Mouse (Mus musculus) gonadal fat pad, adult 2 months (tissue): ENCODE data around the gene Olfr1378. TPM values are rescaled to one million over a fixed set of nuclear protein-coding genes. Genes with fewer than 3 reads are reported as not detected.
A peak's percentile ranks its signal among the peaks of the same experiment; 100 is the strongest.

Experiments used
- DNase-seq: peaks from one replicate; pipeline ENCODE4 v3.0.0-alpha.2; 2012; ENCODE audit warnings: low read depth
- polyA plus RNA-seq: library from polyadenylated mRNA; depleted of rRNA; stranded (reverse); fragments of >200 nt; gene quantifications from 2 replicates; pipeline ENCODE4 v1.2.3, GENCODE M21; 2012; rRNA removed

Olfr1378 gene
- polyA plus RNA-seq, result not detected in 2 replicates

DNA sequence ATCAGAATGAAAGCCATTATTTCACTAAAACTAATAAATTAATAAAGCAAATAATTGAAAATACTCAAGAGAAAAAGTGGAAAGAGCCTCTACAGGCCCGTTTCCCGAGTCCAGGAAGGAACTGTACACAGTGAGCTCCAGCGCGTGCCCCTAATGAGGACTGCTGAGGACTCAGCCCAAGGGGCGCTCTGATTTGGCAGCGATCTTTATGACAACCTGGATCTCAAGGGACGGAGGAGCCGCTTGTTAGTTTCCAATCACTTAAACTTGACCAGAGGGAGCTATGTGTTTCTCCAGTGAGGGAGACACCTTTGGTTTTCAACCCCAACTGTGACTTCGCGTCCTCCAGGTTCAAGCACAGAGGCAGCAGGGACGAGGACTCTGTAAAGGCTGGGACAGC, at the start of gene Olfr1378:
Olfr1378 (plus strand) TSS at position 301 of the 400 bp plus-strand sequence.
- DNase-seq, result no peak

DNA sequence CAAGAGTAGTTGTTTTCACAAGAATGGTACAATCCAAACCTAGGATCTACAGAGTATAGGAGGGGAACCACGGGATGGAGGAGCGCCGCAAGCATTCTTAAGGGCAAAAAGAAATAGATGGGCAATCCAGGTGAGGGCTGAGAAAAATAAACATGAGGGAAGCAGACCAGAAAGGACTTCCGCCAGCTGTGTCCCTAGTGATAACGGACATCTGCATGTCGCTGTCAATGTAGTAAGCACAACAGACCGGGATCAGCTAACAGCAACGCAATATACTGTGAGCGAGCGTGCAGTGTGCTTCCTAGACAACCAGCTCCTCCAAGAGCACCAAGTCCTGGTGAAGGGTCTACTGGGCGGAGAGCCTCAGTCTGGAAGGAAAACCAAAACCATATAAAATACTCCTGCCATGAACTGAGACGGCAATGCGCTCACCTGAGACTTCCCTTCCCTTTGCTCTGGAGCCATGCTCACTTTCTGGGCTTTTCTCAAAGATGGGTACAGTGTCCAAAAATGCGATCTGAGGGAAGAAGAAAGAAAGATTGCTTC, 35.8 kb upstream of the Olfr1378 start:
- DNase-seq, result no peak

- DNase-seq, result no peak
These were observed 35.3 kb upstream of the Olfr1378 start for GRCm38 (mm10) chr11:50931021-50931420.

GRCm38 (mm10) chr11:50931451-50931866, 34.9 kb upstream of the Olfr1378 start, which contains the start of gene Zfp354b:
Zfp354b (minus strand) TSS chr11:50931633.
- DNase-seq, result no peak

GRCm38 (mm10) chr11:50932040-50932439, 34.3 kb upstream of the Olfr1378 start:
- no peak for DNase-seq

GRCm38 (mm10) chr11:50938435-50938834, 27.9 kb upstream of the Olfr1378 start:
- peak; percentile 70 for DNase-seq

- DNase-seq, result no peak
These were observed 26.5 kb upstream of the Olfr1378 start for GRCm38 (mm10) chr11:50939621-50940366.

DNA sequence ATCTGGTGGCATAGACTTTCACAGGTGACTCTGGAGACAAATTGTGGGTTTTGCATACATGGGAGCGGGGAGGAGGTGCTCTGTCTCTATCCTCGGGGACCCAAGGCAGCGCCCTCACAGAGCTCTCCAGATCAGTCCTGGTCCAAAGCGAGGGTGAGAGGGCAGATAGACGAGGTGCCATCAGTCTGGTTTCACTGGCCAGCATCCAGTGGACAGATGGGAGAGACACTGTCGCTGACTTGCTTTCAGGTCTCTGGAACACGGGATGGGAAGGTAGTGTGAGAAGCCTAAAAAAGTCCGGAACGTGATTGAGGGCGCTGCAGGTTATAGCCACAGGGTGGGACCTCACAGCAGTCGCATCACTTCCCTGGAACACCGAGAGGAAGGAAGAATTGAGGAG, 23.9 kb upstream of the Olfr1378 start:
- DNase-seq, result no peak

DNA sequence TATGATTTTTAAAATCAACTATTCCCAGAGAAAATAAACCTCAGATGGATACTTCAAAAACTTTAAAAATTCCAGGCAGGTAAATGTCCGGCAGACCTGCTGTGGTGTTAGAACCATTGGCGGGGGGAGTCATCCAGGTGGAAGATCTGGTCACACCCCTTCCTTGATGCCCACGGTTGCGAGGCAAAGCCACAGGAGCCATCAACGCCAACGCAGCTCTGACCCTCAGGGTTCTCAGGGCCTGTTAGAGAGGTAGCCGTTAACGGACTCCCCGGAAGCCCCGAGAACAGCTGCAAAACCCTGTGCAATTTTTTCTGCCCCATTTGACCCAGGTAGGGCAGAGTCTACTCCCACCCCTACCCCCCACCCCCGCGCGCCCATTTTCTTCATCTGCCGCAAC, 22.8 kb upstream of the Olfr1378 start, which contains the start of gene 4933414I15Rik:
4933414I15Rik (minus strand) TSS at position 260 of the 400 bp plus-strand sequence.
- no peak for DNase-seq

- no peak for DNase-seq
These were observed 14.0 kb upstream of the Olfr1378 start for GRCm38 (mm10) chr11:50952290-50952689.

DNA sequence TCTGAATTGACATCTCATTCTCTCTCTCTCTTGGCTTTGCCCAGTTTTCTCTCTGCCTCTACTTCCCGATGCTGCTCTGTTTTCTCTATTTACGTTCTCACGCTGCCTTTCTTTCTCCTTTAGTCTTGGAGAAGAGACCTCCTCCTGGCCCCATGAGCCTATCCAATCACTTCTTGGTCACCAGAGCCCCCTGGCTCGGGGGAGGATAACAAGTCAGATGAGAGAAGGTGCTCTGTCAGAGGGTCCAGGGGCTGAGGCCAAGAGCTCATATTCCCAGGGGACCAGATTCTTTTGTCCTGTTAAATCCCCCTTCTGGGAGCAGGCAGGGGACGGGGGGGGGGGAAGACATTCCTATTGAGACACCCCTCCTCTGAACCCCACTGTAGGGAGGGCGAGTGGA, 12.7 kb upstream of the Olfr1378 start, which contains the start of gene Prop1:
Prop1 (minus strand) TSS at position 101 of the 400 bp plus-strand sequence.
- no peak for DNase-seq

DNA sequence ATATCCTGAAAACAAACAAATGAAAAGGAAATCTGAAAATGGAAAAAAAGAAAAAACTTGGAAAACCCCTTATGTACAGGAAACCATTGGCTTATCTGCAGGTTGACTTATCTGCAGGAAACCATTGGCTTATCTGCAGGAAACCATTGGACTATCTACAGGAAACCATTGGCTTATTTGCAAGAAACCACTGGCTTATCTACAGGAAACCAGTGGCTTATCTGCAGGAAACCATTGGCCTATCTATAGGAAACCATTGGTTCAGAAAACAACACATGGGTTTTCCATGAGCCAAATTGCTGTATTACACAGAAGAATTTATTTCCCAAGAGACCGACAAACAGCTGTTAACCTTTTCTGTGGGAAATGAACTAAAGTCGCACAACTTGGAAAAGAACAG, 1.4 kb upstream of the Olfr1378 start:
- no peak for DNase-seq

GRCm38 (mm10) chr11:50977216-50977615, 10.9 kb downstream of the Olfr1378 start:
- DNase-seq, result no peak

DNA sequence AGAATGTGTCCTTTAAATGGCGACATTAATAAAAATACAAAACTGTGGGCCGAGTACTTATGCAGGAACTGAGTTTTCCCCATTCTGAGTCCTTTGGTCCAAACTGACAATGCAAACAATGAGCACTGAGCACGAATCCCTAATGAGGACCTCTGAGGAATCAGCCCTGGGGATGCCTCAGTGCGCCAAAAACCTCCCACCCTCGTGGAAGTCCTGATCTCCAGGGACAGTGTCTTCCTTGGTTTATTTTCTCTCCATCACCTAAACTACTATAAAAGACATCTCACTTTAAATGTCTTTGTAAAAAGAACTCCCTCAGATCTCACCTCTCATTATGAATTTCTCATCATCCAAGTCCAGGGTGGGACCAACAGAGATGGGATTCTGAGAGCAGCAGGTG, 15.3 kb downstream of the Olfr1378 start, which contains the start of gene Olfr1377:
Olfr1377 (plus strand) TSS at position 301 of the 400 bp plus-strand sequence.
- DNase-seq, result no peak

DNA sequence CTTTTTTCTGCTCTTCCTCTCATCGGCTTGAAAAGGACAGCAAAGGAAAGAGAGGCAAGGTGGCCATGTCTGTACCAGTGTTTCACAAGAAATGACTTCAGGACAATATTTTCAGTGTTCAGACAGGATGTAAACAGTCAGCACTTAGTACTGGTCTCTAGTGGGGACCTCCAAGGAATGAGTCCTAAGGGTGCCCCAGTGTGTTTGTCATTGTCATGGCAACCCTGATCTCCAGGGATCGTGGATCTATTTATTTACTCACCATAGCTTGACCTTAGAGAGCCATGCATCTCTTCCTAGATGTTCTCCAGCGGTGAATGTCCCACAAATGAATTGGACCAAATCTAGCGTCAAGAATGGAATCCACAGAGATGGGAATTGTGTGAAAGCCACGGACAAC, 37.0 kb downstream of the Olfr1378 start, which contains the start of gene Olfr51:
Olfr51 (plus strand) TSS at position 301 of the 400 bp plus-strand sequence.
- no peak for DNase-seq

DNA sequence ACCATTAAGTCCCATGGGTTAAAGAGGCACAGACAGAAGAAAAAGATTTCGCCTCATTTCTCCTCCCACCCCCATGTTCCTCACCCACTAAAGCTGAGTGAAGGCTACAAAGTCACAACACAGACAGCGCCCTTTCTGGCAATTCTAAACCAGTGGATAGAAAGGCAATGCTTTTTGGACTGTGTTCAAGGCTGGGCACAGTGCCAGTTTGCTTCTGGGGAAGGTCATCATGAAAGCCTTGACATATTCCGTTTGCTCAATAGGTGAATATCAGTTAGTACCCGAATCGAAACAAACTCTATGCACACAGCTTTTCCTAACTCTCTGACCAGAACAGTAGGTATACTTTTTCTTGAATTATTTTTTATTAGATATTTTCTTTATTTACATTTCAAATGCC, 45.5 kb downstream of the Olfr1378 start:
- no peak for DNase-seq

DNA sequence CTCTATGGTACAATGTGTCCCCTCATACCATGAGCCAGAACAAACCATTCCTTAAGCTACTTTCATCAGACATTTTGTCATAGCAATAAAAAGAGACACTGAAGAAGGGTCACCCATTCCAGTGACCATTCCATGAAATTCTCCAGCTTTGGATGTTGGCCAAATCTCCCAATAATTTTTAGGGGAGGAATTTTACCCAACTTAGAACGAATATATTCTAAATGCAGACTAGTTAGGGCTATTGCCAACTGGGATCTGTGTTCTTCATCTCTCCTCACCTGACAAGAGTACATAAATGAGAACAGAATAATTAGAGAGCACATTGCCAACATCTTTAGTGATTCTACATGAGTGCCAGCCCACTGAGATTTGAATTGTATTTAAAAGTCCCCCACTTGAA, 47.6 kb downstream of the Olfr1378 start, which contains the start of gene Olfr54:
Olfr54 (plus strand) TSS at position 301 of the 400 bp plus-strand sequence.
- no peak for DNase-seq

- DNase-seq, result no peak
These were observed 50.0 kb downstream of the Olfr1378 start for GRCm38 (mm10) chr11:51016341-51016740.

Other genes starting within 250 kb of the Olfr1378 start
- gene Zfp354c, start 138.8 kb upstream of the Olfr1378 start, polyA plus RNA-seq, result 1.4 and 1.5 TPM in 2 replicates
- gene Zfp879, start 125.0 kb upstream of the Olfr1378 start, polyA plus RNA-seq, result 0.47 and 0.51 TPM in 2 replicates
- gene Grm6, start 115.8 kb upstream of the Olfr1378 start, polyA plus RNA-seq, result 0.05 and 0.06 TPM in 2 replicates
- 0.69 and 1.0 TPM in 2 replicates for gene Zfp454, start 78.9 kb upstream of the Olfr1378 start, polyA plus RNA-seq
- 2.3 and 2.6 TPM in 2 replicates for gene Zfp2, start 50.4 kb upstream of the Olfr1378 start, polyA plus RNA-seq
- 0.49 and 0.58 TPM in 2 replicates for gene Zfp354b, start 34.9 kb upstream of the Olfr1378 start, polyA plus RNA-seq
- gene 4933414I15Rik, start 22.8 kb upstream of the Olfr1378 start, polyA plus RNA-seq, result 0.16 and 0.22 TPM in 2 replicates
- gene Prop1, start 12.8 kb upstream of the Olfr1378 start, polyA plus RNA-seq, result not detected in 2 replicates
- not detected in 2 replicates for gene Olfr1377, start 15.4 kb downstream of the Olfr1378 start, polyA plus RNA-seq
- not detected in 2 replicates for gene Olfr51, start 37.1 kb downstream of the Olfr1378 start, polyA plus RNA-seq
- gene Olfr54, start 47.7 kb downstream of the Olfr1378 start, polyA plus RNA-seq, result not detected in 2 replicates
- gene Olfr1375, start 81.6 kb downstream of the Olfr1378 start, polyA plus RNA-seq, result not detected in 2 replicates
- 2.3 and 3.0 TPM in 2 replicates for gene Zfp354a, start 92.7 kb downstream of the Olfr1378 start, polyA plus RNA-seq